Mouse (Mus musculus) CH12.LX (cell line): ENCODE data around the gene Ppp2r5d.
A peak's percentile ranks its signal among the peaks of the same experiment; 100 is the strongest.

Source experiments
- CHD2 ChIP-seq: IDR thresholded peaks from 2 replicates; pipeline ENCODE4 v1.6.1; 2011; ENCODE audit warnings: low read length, improper control_type of control experiment
- HCFC1 ChIP-seq: IDR thresholded peaks from 2 replicates; pipeline ENCODE4 v1.6.1; 2012; ENCODE audit warnings: low read depth, mild to moderate bottlenecking, inconsistent platforms, low read length, improper control_type of control experiment

GRCm38 (mm10) chr17:46751056-46751793 is 46.3 kb upstream of the Ppp2r5d start:
- TF ChIP-seq HCFC1, result peak; percentile 55; the same call in 1 of the 2 replicates
- TF ChIP-seq CHD2, result peak; percentile 95
